Mouse (Mus musculus) CH12.LX (cell line): ENCODE measurements around the gene Tbc1d22a. TPM values are rescaled to one million over a fixed set of nuclear protein-coding genes. Genes with fewer than 3 reads are reported as not detected.
A peak's percentile ranks its signal among the peaks of the same experiment; 100 is the strongest.
"Not testable (repeated sequence)": the region's sequence is repeated elsewhere in the genome, so short reads cannot be mapped to it uniquely, and the experiment has no call there.

Source experiments
- DNase-seq: peaks from one replicate; pipeline ENCODE4 v3.0.0-alpha.2; 2013; ENCODE audit errors: extremely low read depth
- H3K27ac ChIP-seq: 2 replicates; pipeline ENCODE4 v1.5.1; 2012; ENCODE audit warnings: low read depth, mild to moderate bottlenecking, control low read depth, moderate library complexity; ENCODE audit not compliant: insufficient read depth
- H3K27me3 ChIP-seq: replicated peaks from 2 replicates; pipeline ENCODE3; 2012; ENCODE audit warnings: inconsistent platforms
- H3K36me3 ChIP-seq, 2 experiments: replicated peaks in 1 of 2; 2 replicates each; pipeline versions ENCODE3 to v1.6.1; 2012; ENCODE audit warnings: inconsistent platforms in 1 of 2, low read length in 1 of 2, mild to moderate bottlenecking in 1 of 2, mixed read lengths in 1 of 2, moderate library complexity in 1 of 2; ENCODE audit not compliant: control insufficient read depth in 1 of 2, insufficient read depth in 1 of 2
- H3K4me1 ChIP-seq, 2 experiments: 2 replicates each; pipeline ENCODE4 v1.6.1; 2012; ENCODE audit warnings: inconsistent platforms in 1 of 2, moderate library complexity in 1 of 2; ENCODE audit not compliant: insufficient read depth in 2 of 2, control insufficient read depth in 1 of 2
- H3K4me2 ChIP-seq: 2 replicates; pipeline ENCODE4 v1.6.1; 2012; ENCODE audit warnings: low read depth, mild to moderate bottlenecking, control low read depth; ENCODE audit not compliant: poor library complexity, insufficient read depth, severe bottlenecking
- H3K4me3 ChIP-seq, 3 experiments: fragments of 150-350 bp in 1 of 3; sonication (generic) in 1 of 3; replicated peaks in 1 of 3; 2 replicates each; pipeline versions ENCODE3 to v1.5.1; 2011 to 2012; ENCODE audit warnings: low read depth in 2 of 3, low read length in 2 of 3, mild to moderate bottlenecking in 2 of 3, moderate library complexity in 2 of 3, control low read depth in 1 of 3, improper control_type of control experiment in 1 of 3, inconsistent platforms in 1 of 3, mixed read lengths in 1 of 3; ENCODE audit not compliant: poor library complexity in 1 of 3
- H3K79me2 ChIP-seq: replicated peaks from 2 replicates; pipeline ENCODE4 v1.6.1; 2012; ENCODE audit warnings: mild to moderate bottlenecking, moderate library complexity; ENCODE audit not compliant: control insufficient read depth, poor library complexity, insufficient read depth, severe bottlenecking; ENCODE audit errors: extremely low read depth
- H3K9ac ChIP-seq: 2 replicates; pipeline ENCODE4 v1.6.1; 2012; ENCODE audit warnings: low read depth, mild to moderate bottlenecking, control low read depth, moderate library complexity; ENCODE audit not compliant: insufficient read depth
- H3K9me3 ChIP-seq: replicated peaks from 2 replicates; pipeline ENCODE3; 2012; ENCODE audit warnings: low read length, inconsistent platforms, mixed read lengths
- CHD2 ChIP-seq: IDR thresholded peaks from 2 replicates; pipeline ENCODE4 v1.6.1; 2011; ENCODE audit warnings: low read length, improper control_type of control experiment
- ETS1 ChIP-seq: conservative IDR thresholded peaks from 2 replicates; pipeline ENCODE4 v1.6.1; 2012; ENCODE audit warnings: low read depth, mild to moderate bottlenecking, inconsistent platforms, low read length, improper control_type of control experiment, moderate library complexity
- MEF2A ChIP-seq: IDR thresholded peaks from 2 replicates; pipeline ENCODE4 v1.6.1; 2014; ENCODE audit warnings: low read depth, mild to moderate bottlenecking, inconsistent platforms, low read length, improper control_type of control experiment, borderline replicate concordance
- POLR2A ChIP-seq: IDR thresholded peaks from 2 replicates; pipeline ENCODE4 v1.6.1; 2011; ENCODE audit warnings: low read depth, mild to moderate bottlenecking, improper control_type of control experiment, low read length
- POLR2AphosphoS2 ChIP-seq: IDR thresholded peaks from 2 replicates; pipeline ENCODE4 v1.6.1; 2011; ENCODE audit warnings: low read depth, low read length, improper control_type of control experiment
- SIN3A ChIP-seq: IDR thresholded peaks from 2 replicates; pipeline ENCODE4 v1.6.1; 2012; ENCODE audit warnings: low read length, improper control_type of control experiment, inconsistent platforms
- ZKSCAN1 ChIP-seq: IDR thresholded peaks from 2 replicates; pipeline ENCODE4 v1.6.1; 2012; ENCODE audit warnings: low read depth, inconsistent platforms, low read length, improper control_type of control experiment, borderline replicate concordance
- ZNF384 ChIP-seq: IDR thresholded peaks from 2 replicates; pipeline ENCODE4 v1.6.1; 2012; ENCODE audit warnings: low read depth, low read length, improper control_type of control experiment, inconsistent platforms
- dilution Hi-C: fragments of 300-500 bp; cut with MboI; formaldehyde crosslinking; loops from 2 replicates; pipeline ENCODE4 v1.14.3; 2020; ENCODE audit warnings: low sequenced_read_pairs; ENCODE audit not compliant: extremely low pct_unique_long_range_greater_than_20kb, extremely low pct_ligation_motif_present
- in situ Hi-C: fragments of 300-500 bp; cut with MboI; formaldehyde crosslinking; loops from 3 replicates; pipeline ENCODE4 v1.14.3; 2019; ENCODE audit warnings: low sequenced_read_pairs, low pct_ligation_motif_present, low pct_unique_long_range_greater_than_20kb, mixed read lengths
- polyA plus RNA-seq: library from polyadenylated mRNA; unstranded; fragments of >175 nt; gene quantifications from 2 replicates; pipeline ENCODE4 v1.2.1, GENCODE M21; 2012; ENCODE audit warnings: low read depth; ENCODE audit not compliant: insufficient read length
- total RNA-seq, 2 experiments: library from RNA; depleted of rRNA; stranded (reverse); fragments of 300-350 nt in 1 of 2; fragments of >200 nt in 1 of 2; gene quantifications; 2 replicates each; pipeline ENCODE4 v1.2.3; 2012 to 2014

Tbc1d22a gene
- total and polyA plus RNA-seq, 3 experiments = 17.6 to 20.2 (median 19.4) TPM

GRCm38 (mm10) chr15:86191933-86192332 is 22.3 kb upstream of the Tbc1d22a start:
- Histone ChIP-seq H3K4me3 (no peak overlapping the region), H3K9me3 (peaks cover 8% of the 10 kb centered on the region), H3K36me3 (no peaks in the 10 kb centered on the region), H3K4me2 (no peak overlapping the region), H3K27me3 (peaks cover 34% of the 10 kb centered on the region), H3K4me1 (peaks cover 6 to 10% of the 10 kb centered on the region in 2 experiments; a peak in 3 of 4 replicates), H3K79me2 (no peaks in the 10 kb centered on the region), H3K27ac (no peak overlapping the region), H3K9ac (no peak overlapping the region)
- no peak for DNase-seq
- dilution Hi-C loops (no loop called here), in situ Hi-C loops (no loop called here)
- TF ChIP-seq ZKSCAN1 (no peak), SIN3A (no peak), POLR2AphosphoS2 (no peak), ZNF384 (peak; percentile 11; the same call in 1 of the 2 replicates)

GRCm38 (mm10) chr15:86194676-86195453 is 19.4 kb upstream of the Tbc1d22a start:
- H3K4me1 ChIP-seq = peaks cover 11 to 14% of the 10 kb centered on the region in 2 experiments
- H3K9me3 ChIP-seq, H3K27ac ChIP-seq, dilution Hi-C loops, H3K36me3 ChIP-seq, in situ Hi-C loops, DNase-seq, H3K79me2 ChIP-seq, H3K4me2 ChIP-seq, H3K4me3 ChIP-seq, H3K9ac ChIP-seq: not testable (repeated sequence)
- H3K27me3 ChIP-seq = peaks cover 25% of the 10 kb centered on the region

GRCm38 (mm10) chr15:86199052-86199451 is 15.2 kb upstream of the Tbc1d22a start:
- H3K4me2 ChIP-seq = no peak overlapping the region
- H3K9ac ChIP-seq = no peak overlapping the region
- in situ Hi-C loops (no loop called here), dilution Hi-C loops (no loop called here)
- H3K4me1 ChIP-seq = peaks cover 15 to 36% of the 10 kb centered on the region in 2 experiments
- H3K36me3 ChIP-seq = no peaks in the 10 kb centered on the region
- no peak overlapping the region for H3K27ac ChIP-seq
- no peaks in the 10 kb centered on the region for H3K9me3 ChIP-seq
- H3K27me3 ChIP-seq = peaks cover 20% of the 10 kb centered on the region
- no peak for DNase-seq
- no peaks in the 10 kb centered on the region for H3K79me2 ChIP-seq
- H3K4me3 ChIP-seq = no peak overlapping the region
- TF ChIP-seq ETS1 (0 out of 2 replicates have a peak, but pooled peaks have one; percentile 11), MEF2A (no peak; the same call in 1 of the 2 replicates), POLR2A (no peak), CHD2 (no peak)
